Mouse (Mus musculus): ENCODE data around the gene Slc35c2. TPM values are rescaled to one million over a fixed set of nuclear protein-coding genes. Genes with fewer than 3 reads are reported as not detected.

Gene Slc35c2
- polyA plus RNA-seq, 1 experiment, result 24.6 TPM

- Histone ChIP-seq H3K36me3 (ENCODE audit: control insufficient read depth, insufficient read depth, low read length, poor library complexity, severe bottlenecking) (no peaks in the 10 kb centered on the region), H3K27me3 (ENCODE audit: control insufficient read depth, insufficient read depth, low read length, poor library complexity, severe bottlenecking) (no peaks in the 10 kb centered on the region), H3K4me3 (ENCODE audit: low read depth, low read length) (no peak overlapping the region), H3K27ac (ENCODE audit: insufficient read depth, low read length) (no peak overlapping the region), H3K9me3 (replicated peaks; ENCODE audit: control insufficient read depth, insufficient read depth, low read length, poor library complexity, severe bottlenecking) (no peaks in the 10 kb centered on the region), H3K9ac (ENCODE audit: low read depth, poor library complexity, severe bottlenecking) (no peak overlapping the region), H3K4me1 (ENCODE audit: control insufficient read depth, insufficient read depth, low read length) (peaks cover 6% of the 10 kb centered on the region)
- no peak for TF ChIP-seq POLR2A (IDR thresholded peaks at IDR 0.05; ENCODE audit: insufficient read depth, low read length)
Observed at GRCm38 (mm10) chr2:165285034-165285433, 2.6 kb downstream of the Slc35c2 start.

GRCm38 (mm10) chr2:165284377-165284776, 3.3 kb downstream of the Slc35c2 start:
- no peaks in the 10 kb centered on the region for H3K9me3 ChIP-seq (replicated peaks; ENCODE audit: control insufficient read depth, insufficient read depth, low read length, poor library complexity, severe bottlenecking)
- H3K36me3 ChIP-seq (ENCODE audit: control insufficient read depth, insufficient read depth, low read length, poor library complexity, severe bottlenecking), result no peaks in the 10 kb centered on the region
- H3K4me1 ChIP-seq (ENCODE audit: control insufficient read depth, insufficient read depth, low read length), result peaks cover 6% of the 10 kb centered on the region
- TF ChIP-seq CTCF (IDR thresholded peaks at IDR 0.05; ENCODE audit: low read depth, low read length) (no peak), EP300 (IDR thresholded peaks at IDR 0.05; ENCODE audit: insufficient read depth, low read depth, low read length) (no peak), POLR2A (IDR thresholded peaks at IDR 0.05; ENCODE audit: insufficient read depth, low read length) (no peak)
- no peak overlapping the region for H3K9ac ChIP-seq (ENCODE audit: low read depth, poor library complexity, severe bottlenecking)
- H3K27me3 ChIP-seq (ENCODE audit: control insufficient read depth, insufficient read depth, low read length, poor library complexity, severe bottlenecking), result no peaks in the 10 kb centered on the region
- H3K27ac ChIP-seq (ENCODE audit: insufficient read depth, low read length), result no peak overlapping the region
- H3K4me3 ChIP-seq (ENCODE audit: low read depth, low read length), result no peak overlapping the region

GRCm38 (mm10) chr2:165283644-165284043, 4.0 kb downstream of the Slc35c2 start:
- Histone ChIP-seq H3K9me3 (replicated peaks; ENCODE audit: control insufficient read depth, insufficient read depth, low read length, poor library complexity, severe bottlenecking) (no peaks in the 10 kb centered on the region), H3K27me3 (ENCODE audit: control insufficient read depth, insufficient read depth, low read length, poor library complexity, severe bottlenecking) (no peaks in the 10 kb centered on the region), H3K4me1 (ENCODE audit: control insufficient read depth, insufficient read depth, low read length) (peaks cover 6% of the 10 kb centered on the region), H3K4me3 (ENCODE audit: low read depth, low read length) (no peak overlapping the region), H3K36me3 (ENCODE audit: control insufficient read depth, insufficient read depth, low read length, poor library complexity, severe bottlenecking) (no peaks in the 10 kb centered on the region), H3K27ac (ENCODE audit: insufficient read depth, low read length) (no peak overlapping the region), H3K9ac (ENCODE audit: low read depth, poor library complexity, severe bottlenecking) (no peak overlapping the region)
- no peak for TF ChIP-seq CTCF (IDR thresholded peaks at IDR 0.05; ENCODE audit: low read depth, low read length)
- no peak for TF ChIP-seq EP300 (IDR thresholded peaks at IDR 0.05; ENCODE audit: insufficient read depth, low read depth, low read length)
- TF ChIP-seq POLR2A (IDR thresholded peaks at IDR 0.05; ENCODE audit: insufficient read depth, low read length), result no peak

GRCm38 (mm10) chr2:165281779-165282311, 5.8 kb downstream of the Slc35c2 start:
- H3K36me3 ChIP-seq (ENCODE audit: control insufficient read depth, insufficient read depth, low read length, poor library complexity, severe bottlenecking), result no peaks in the 10 kb centered on the region
- H3K9ac ChIP-seq (ENCODE audit: low read depth, poor library complexity, severe bottlenecking), result no peak overlapping the region
- TF ChIP-seq EP300 (IDR thresholded peaks at IDR 0.05; ENCODE audit: insufficient read depth, low read depth, low read length), result no peak
- TF ChIP-seq CTCF (IDR thresholded peaks at IDR 0.05; ENCODE audit: low read depth, low read length), result no peak
- TF ChIP-seq POLR2A (IDR thresholded peaks at IDR 0.05; ENCODE audit: insufficient read depth, low read length), result no peak
- H3K4me3 ChIP-seq (ENCODE audit: low read depth, low read length), result no peak overlapping the region
- no peaks in the 10 kb centered on the region for H3K9me3 ChIP-seq (replicated peaks; ENCODE audit: control insufficient read depth, insufficient read depth, low read length, poor library complexity, severe bottlenecking)
- H3K27ac ChIP-seq (ENCODE audit: insufficient read depth, low read length), result no peak overlapping the region
- H3K27me3 ChIP-seq (ENCODE audit: control insufficient read depth, insufficient read depth, low read length, poor library complexity, severe bottlenecking), result no peaks in the 10 kb centered on the region
- H3K4me1 ChIP-seq (ENCODE audit: control insufficient read depth, insufficient read depth, low read length), result peaks cover 6% of the 10 kb centered on the region

DNA sequence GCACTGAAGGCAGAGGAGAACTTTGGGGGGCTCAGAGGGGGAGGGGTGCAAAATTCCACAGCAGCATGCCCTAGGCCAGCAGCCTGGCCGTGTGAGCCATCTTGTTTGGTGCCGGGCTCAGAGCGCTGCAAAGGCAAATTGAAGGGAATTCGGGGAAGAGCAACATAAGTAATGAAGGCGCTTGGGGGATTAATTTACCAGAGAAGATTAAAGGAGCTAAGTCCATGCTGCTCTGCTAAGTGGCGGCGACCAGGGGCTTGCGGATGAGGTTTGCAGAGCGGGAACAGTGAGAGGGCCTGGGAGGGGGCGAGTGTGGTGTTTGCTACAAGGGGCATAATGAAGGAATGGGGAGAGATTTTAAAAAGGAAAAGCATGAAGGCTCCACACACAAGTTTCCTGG, 8.3 kb downstream of the Slc35c2 start:
- Histone ChIP-seq H3K27me3 (ENCODE audit: control insufficient read depth, insufficient read depth, low read length, poor library complexity, severe bottlenecking) (no peaks in the 10 kb centered on the region), H3K9ac (ENCODE audit: low read depth, poor library complexity, severe bottlenecking) (no peak overlapping the region), H3K4me1 (ENCODE audit: control insufficient read depth, insufficient read depth, low read length) (peaks cover 4% of the 10 kb centered on the region), H3K36me3 (ENCODE audit: control insufficient read depth, insufficient read depth, low read length, poor library complexity, severe bottlenecking) (no peaks in the 10 kb centered on the region), H3K27ac (ENCODE audit: insufficient read depth, low read length) (no peak overlapping the region), H3K4me3 (ENCODE audit: low read depth, low read length) (no peak overlapping the region), H3K9me3 (replicated peaks; ENCODE audit: control insufficient read depth, insufficient read depth, low read length, poor library complexity, severe bottlenecking) (no peaks in the 10 kb centered on the region)
- TF ChIP-seq POLR2A (IDR thresholded peaks at IDR 0.05; ENCODE audit: insufficient read depth, low read length) (no peak), EP300 (IDR thresholded peaks at IDR 0.05; ENCODE audit: insufficient read depth, low read depth, low read length) (no peak), CTCF (IDR thresholded peaks at IDR 0.05; ENCODE audit: low read depth, low read length) (no peak)

DNA sequence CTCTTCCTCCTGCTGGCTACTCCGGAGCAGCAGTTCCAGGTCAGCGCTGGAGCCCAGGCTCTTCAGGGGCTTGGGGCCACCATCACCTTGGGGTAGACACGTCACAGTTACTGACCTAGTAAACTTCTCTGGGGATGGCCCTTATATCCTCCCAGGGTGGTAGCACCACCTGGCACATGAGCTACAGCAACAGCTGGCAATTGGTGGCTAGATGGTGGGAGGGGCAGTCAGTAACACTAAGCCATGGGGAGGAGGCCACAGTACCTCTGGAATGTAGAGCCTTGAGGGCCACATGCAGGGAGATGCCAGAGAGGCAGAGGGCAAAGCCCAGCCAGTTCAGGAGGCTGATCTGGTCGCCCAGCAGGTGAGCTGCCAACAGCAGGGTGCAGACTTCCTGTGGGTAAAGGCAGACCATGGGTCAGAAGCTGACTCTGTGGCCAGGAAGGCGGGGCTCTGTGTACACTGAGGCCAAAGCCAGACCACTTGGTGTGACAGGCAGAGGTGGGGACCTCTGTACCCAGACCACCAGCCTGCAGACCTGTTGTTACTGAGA, 10.4 kb downstream of the Slc35c2 start:
- no peak overlapping the region for H3K4me3 ChIP-seq (ENCODE audit: low read depth, low read length)
- no peak overlapping the region for H3K9ac ChIP-seq (ENCODE audit: low read depth, poor library complexity, severe bottlenecking)
- no peak overlapping the region for H3K27ac ChIP-seq (ENCODE audit: insufficient read depth, low read length)
- H3K4me1 ChIP-seq (ENCODE audit: control insufficient read depth, insufficient read depth, low read length), result no peaks in the 10 kb centered on the region
- H3K9me3 ChIP-seq (replicated peaks; ENCODE audit: control insufficient read depth, insufficient read depth, low read length, poor library complexity, severe bottlenecking), result no peaks in the 10 kb centered on the region
- H3K27me3 ChIP-seq (ENCODE audit: control insufficient read depth, insufficient read depth, low read length, poor library complexity, severe bottlenecking), result no peaks in the 10 kb centered on the region
- TF ChIP-seq EP300 (IDR thresholded peaks at IDR 0.05; ENCODE audit: insufficient read depth, low read depth, low read length), result no peak
- no peak for TF ChIP-seq CTCF (IDR thresholded peaks at IDR 0.05; ENCODE audit: low read depth, low read length)
- no peak for TF ChIP-seq POLR2A (IDR thresholded peaks at IDR 0.05; ENCODE audit: insufficient read depth, low read length)
- H3K36me3 ChIP-seq (ENCODE audit: control insufficient read depth, insufficient read depth, low read length, poor library complexity, severe bottlenecking), result no peaks in the 10 kb centered on the region
